Mouse (Mus musculus) kidney, embryonic 14.5 days (tissue): ENCODE measurements at regions not wholly inside any gene's neighbourhood (a gene's known extent, or its start where the extent isn't known, plus 50 kb on each side); places are given as distances from the start of the nearest gene placed in this dataset.

Source experiments
- ATAC-seq: fragments of 200-750 bp; cut with Nextera tagmentation; 2 replicates; pipeline ENCODE4 v1.8.0; 2017; ENCODE audit warnings: moderate number of reproducible peaks, mild to moderate bottlenecking, moderate TSS enrichment, moderate library complexity; ENCODE audit not compliant: low FRiP score, low TSS enrichment
- H3K27ac ChIP-seq: fragments of 300-500 bp; sonication (generic); 2 replicates; pipeline ENCODE4 v1.5.1; 2014; ENCODE audit warnings: low read depth, mild to moderate bottlenecking, low read length, moderate library complexity, mixed read lengths
- H3K27me3 ChIP-seq: fragments of 300-500 bp; sonication (generic); 2 replicates; pipeline ENCODE4 v1.6.1; 2014; ENCODE audit warnings: mild to moderate bottlenecking, low read length; ENCODE audit not compliant: control insufficient read depth, insufficient read depth
- H3K36me3 ChIP-seq: fragments of 300-500 bp; sonication (generic); 2 replicates; pipeline ENCODE4 v1.6.1; 2014; ENCODE audit warnings: low read length, mixed read lengths; ENCODE audit not compliant: control insufficient read depth, insufficient read depth
- H3K4me1 ChIP-seq: fragments of 300-500 bp; sonication (generic); 2 replicates; pipeline ENCODE4 v1.6.1; 2014; ENCODE audit warnings: low read length, mixed read lengths; ENCODE audit not compliant: control insufficient read depth, insufficient read depth
- H3K4me2 ChIP-seq: fragments of 300-500 bp; sonication (generic); replicated peaks from 2 replicates; pipeline ENCODE4 v1.6.1; 2014; ENCODE audit warnings: low read depth, mild to moderate bottlenecking, low read length
- H3K4me3 ChIP-seq: fragments of 300-500 bp; sonication (generic); 2 replicates; pipeline ENCODE4 v1.5.1; 2014; ENCODE audit warnings: mild to moderate bottlenecking, low read length
- H3K9ac ChIP-seq: fragments of 300-500 bp; sonication (generic); 2 replicates; pipeline ENCODE4 v1.6.1; 2014; ENCODE audit warnings: low read depth, mild to moderate bottlenecking, low read length, moderate library complexity
- H3K9me3 ChIP-seq: fragments of 300-500 bp; sonication (generic); 2 replicates; pipeline ENCODE4 v1.6.1; 2016; ENCODE audit warnings: low read length; ENCODE audit not compliant: control insufficient read depth
- WGBS: fragments of 180-500 bp; shearing (Covaris S2); extraction: QIAGEN DNeasy Blood & Tissue Kit; methylation state at CpG from one replicate; pipeline ENCODE4 v1.1.7; 2014; 5-methylcytosine and 5-hydroxymethylcytosine counted together

- H3K4me1 ChIP-seq, result no peaks in the 10 kb centered on the region
- H3K27me3 ChIP-seq, result no peaks in the 10 kb centered on the region
- H3K9ac ChIP-seq, result no peak overlapping the region
- no peak for ATAC-seq
- no peak overlapping the region for H3K4me2 ChIP-seq
- WGBS, result 91% methylated on average over 4 of the region's 4 CpGs
- no peak overlapping the region for H3K4me3 ChIP-seq
- no peaks in the 10 kb centered on the region for H3K36me3 ChIP-seq
- H3K9me3 ChIP-seq, result no peaks in the 10 kb centered on the region
- no peak overlapping the region for H3K27ac ChIP-seq
Measured at GRCm38 (mm10) chr8:82665131-82665530, 108.8 kb downstream of the Zfp330 start.

GRCm38 (mm10) chr8:82640502-82640901 is 133.5 kb downstream of the Zfp330 start:
- H3K4me3 ChIP-seq, result no peak overlapping the region
- WGBS, result 76% methylated on average over 1 of the region's 1 CpGs
- no peaks in the 10 kb centered on the region for H3K27me3 ChIP-seq
- H3K9me3 ChIP-seq, result no peaks in the 10 kb centered on the region
- no peaks in the 10 kb centered on the region for H3K36me3 ChIP-seq
- H3K4me2 ChIP-seq, result no peak overlapping the region
- H3K9ac ChIP-seq, result no peak overlapping the region
- H3K27ac ChIP-seq, result no peak overlapping the region
- no peaks in the 10 kb centered on the region for H3K4me1 ChIP-seq
- no peak for ATAC-seq

- 60% methylated on average over 2 of the region's 2 CpGs for WGBS
- Histone ChIP-seq H3K4me3 (no peak overlapping the region), H3K4me1 (no peaks in the 10 kb centered on the region), H3K27me3 (no peaks in the 10 kb centered on the region), H3K36me3 (no peaks in the 10 kb centered on the region), H3K9ac (no peak overlapping the region), H3K9me3 (no peaks in the 10 kb centered on the region), H3K27ac (no peak overlapping the region), H3K4me2 (no peak overlapping the region)
- no peak for ATAC-seq
Measured at GRCm38 (mm10) chr8:82630486-82630885, 143.5 kb downstream of the Zfp330 start.

- ATAC-seq, result no peak
- no peaks in the 10 kb centered on the region for H3K4me1 ChIP-seq
- no peak overlapping the region for H3K4me3 ChIP-seq
- WGBS, result 92% methylated on average over 6 of the region's 6 CpGs
- no peak overlapping the region for H3K4me2 ChIP-seq
- H3K9ac ChIP-seq, result no peak overlapping the region
- no peaks in the 10 kb centered on the region for H3K27me3 ChIP-seq
- H3K9me3 ChIP-seq, result no peaks in the 10 kb centered on the region
- no peaks in the 10 kb centered on the region for H3K36me3 ChIP-seq
- H3K27ac ChIP-seq, result no peak overlapping the region
Measured at GRCm38 (mm10) chr8:82623791-82624431, 150.0 kb downstream of the Zfp330 start.

- Histone ChIP-seq H3K4me3 (no peak overlapping the region), H3K4me1 (no peaks in the 10 kb centered on the region), H3K36me3 (no peaks in the 10 kb centered on the region), H3K27ac (no peak overlapping the region), H3K9ac (no peak overlapping the region), H3K4me2 (no peak overlapping the region), H3K27me3 (no peaks in the 10 kb centered on the region), H3K9me3 (no peaks in the 10 kb centered on the region)
- ATAC-seq, result no peak
- WGBS, result 43% methylated on average over 1 of the region's 1 CpGs
Measured at GRCm38 (mm10) chr8:82618668-82619067, 155.3 kb downstream of the Zfp330 start.

- no peak overlapping the region for H3K9ac ChIP-seq
- no peak overlapping the region for H3K27ac ChIP-seq
- no peaks in the 10 kb centered on the region for H3K4me1 ChIP-seq
- no peaks in the 10 kb centered on the region for H3K36me3 ChIP-seq
- no peaks in the 10 kb centered on the region for H3K9me3 ChIP-seq
- no peak overlapping the region for H3K4me3 ChIP-seq
- H3K27me3 ChIP-seq, result no peaks in the 10 kb centered on the region
- no peak overlapping the region for H3K4me2 ChIP-seq
- WGBS, result 42% methylated on average over 3 of the region's 3 CpGs
- no peak for ATAC-seq
Measured at GRCm38 (mm10) chr8:82601556-82601955, 172.4 kb downstream of the Zfp330 start.

GRCm38 (mm10) chr8:82573434-82573833 is 170.4 kb upstream of the Il15 start:
- no peak for ATAC-seq
- H3K36me3 ChIP-seq, result no peaks in the 10 kb centered on the region
- no peaks in the 10 kb centered on the region for H3K27me3 ChIP-seq
- WGBS, result 96% methylated on average over 1 of the region's 1 CpGs
- no peak overlapping the region for H3K9ac ChIP-seq
- H3K4me3 ChIP-seq, result no peak overlapping the region
- no peak overlapping the region for H3K4me2 ChIP-seq
- no peaks in the 10 kb centered on the region for H3K9me3 ChIP-seq
- no peaks in the 10 kb centered on the region for H3K4me1 ChIP-seq
- H3K27ac ChIP-seq, result no peak overlapping the region

GRCm38 (mm10) chr8:82538121-82538520 is 135.1 kb upstream of the Il15 start:
- Histone ChIP-seq H3K4me3 (no peak overlapping the region), H3K9me3 (no peaks in the 10 kb centered on the region), H3K36me3 (no peaks in the 10 kb centered on the region), H3K27ac (no peak overlapping the region), H3K9ac (no peak overlapping the region), H3K4me1 (no peaks in the 10 kb centered on the region), H3K27me3 (no peaks in the 10 kb centered on the region), H3K4me2 (no peak overlapping the region)
- no peak for ATAC-seq

GRCm38 (mm10) chr8:82529153-82529552 is 126.1 kb upstream of the Il15 start:
- no peaks in the 10 kb centered on the region for H3K4me1 ChIP-seq
- H3K27me3 ChIP-seq, result no peaks in the 10 kb centered on the region
- no peaks in the 10 kb centered on the region for H3K36me3 ChIP-seq
- WGBS, result 79% methylated on average over 3 of the region's 3 CpGs
- no peak overlapping the region for H3K4me2 ChIP-seq
- no peak for ATAC-seq
- H3K9me3 ChIP-seq, result no peaks in the 10 kb centered on the region
- H3K4me3 ChIP-seq, result no peak overlapping the region
- no peak overlapping the region for H3K27ac ChIP-seq
- no peak overlapping the region for H3K9ac ChIP-seq
